Mouse (Mus musculus): Measurements from ENCODE around the gene Cfap74.

DNA sequence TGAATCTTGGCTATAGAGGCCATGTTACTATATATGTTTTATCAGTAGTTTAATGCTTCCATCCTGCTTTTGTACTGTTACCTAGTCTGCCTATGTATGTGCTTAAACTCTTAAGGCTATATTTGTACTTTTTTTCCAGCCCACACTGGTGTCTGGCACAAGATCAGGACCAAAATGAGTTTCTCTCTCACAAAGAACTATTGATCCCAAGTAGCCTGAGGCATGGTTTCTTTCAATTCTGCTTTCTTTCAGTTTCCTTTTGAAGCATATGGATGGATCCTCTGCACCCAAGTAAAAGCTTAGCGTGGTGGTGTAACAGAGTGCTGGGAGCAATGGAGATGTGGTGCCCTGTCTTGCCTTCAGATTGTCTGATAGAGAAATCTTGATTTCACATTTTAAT is 102.0 kb downstream of the Cfap74 start:
- TF ChIP-seq POLR2A (IDR thresholded peaks at IDR 0.05; ENCODE audit: low read depth, low read length) (no peak), CTCF (IDR thresholded peaks at IDR 0.05; ENCODE audit: borderline replicate concordance, insufficient read depth, low read length) (no peak)
